Mouse (Mus musculus): ENCODE results near the gene Casc3.

The Casc3 gene

GRCm38 (mm10) chr11:98873900-98874299 lies 69.2 kb downstream of the Casc3 start:
- no peak for DNase-seq

DNA sequence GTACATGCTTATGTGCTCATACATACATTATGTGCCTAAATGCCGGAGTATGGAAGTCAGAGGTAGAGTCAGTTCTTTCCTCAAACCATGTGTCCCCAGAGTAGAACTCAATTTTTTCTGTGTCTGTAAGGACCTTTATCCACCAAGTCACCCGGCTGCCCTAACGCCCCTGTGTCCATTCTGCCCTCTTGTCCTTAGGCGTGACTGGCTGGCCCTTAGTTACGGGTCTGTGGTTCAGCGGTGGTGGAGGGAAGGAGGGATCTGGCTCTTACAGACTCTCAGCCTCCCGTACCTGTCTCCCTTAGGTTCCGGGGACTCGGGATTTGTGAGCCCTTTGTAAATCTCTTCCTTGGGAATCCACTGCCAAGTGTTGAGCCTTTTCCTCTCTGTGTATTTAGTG lies 72.3 kb downstream of the Casc3 start:
- no peak for DNase-seq

Measured in thymus, adult 18-20 months (tissue).